Mouse (Mus musculus): ENCODE measurements at regions not wholly inside any gene's neighbourhood (a gene's known extent, or its start where the extent isn't known, plus 50 kb on each side); places are given as distances from the start of the nearest gene placed in this dataset.

DNA sequence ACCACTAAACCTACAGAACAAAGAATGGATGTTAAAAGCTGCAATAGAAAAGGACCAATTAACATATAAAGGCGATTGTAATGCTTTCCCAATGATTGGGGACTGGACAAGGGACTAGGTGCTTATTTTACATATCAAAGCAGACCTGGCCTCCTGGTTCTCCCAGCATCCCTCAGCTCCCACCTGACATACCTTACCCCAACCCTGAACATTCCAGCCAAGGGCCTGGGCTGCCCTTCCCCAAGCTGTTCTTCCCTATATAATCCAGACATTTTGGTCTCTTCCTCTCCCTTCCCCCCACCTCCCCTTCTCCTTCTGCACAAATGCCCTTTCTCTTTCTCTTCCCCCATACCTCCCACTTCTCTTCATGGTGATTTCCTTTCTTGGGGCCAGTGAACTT is 57.9 kb upstream of the Col13a1 start:
- no peak for TF ChIP-seq CTCF (IDR thresholded peaks at IDR 0.05; ENCODE audit: control insufficient read depth, insufficient read depth, insufficient read length)
- TF ChIP-seq CEBPB (IDR thresholded peaks at IDR 0.05; ENCODE audit: low read depth), result no peak
- no peak for TF ChIP-seq USF1 (IDR thresholded peaks at IDR 0.05; ENCODE audit: low read depth)
- no peak for TF ChIP-seq MAX (IDR thresholded peaks at IDR 0.05)
- TF ChIP-seq MYOD1 (IDR thresholded peaks at IDR 0.05; ENCODE audit: control insufficient read depth, insufficient read length, low read depth), result no peak
- TF ChIP-seq MYOG (IDR thresholded peaks at IDR 0.05; ENCODE audit: control insufficient read depth, extremely low read depth, insufficient read length), result no peak
